15 mouse cellular contexts compared by ENCODE assay signal in genomic region chr6:143668551-143668950, GRCm38 (mm10).
"Had no signal": no experiment of that assay in that cellular context is flagged by ENCODE, and none has a peak within 500 bp of the region (broad histone marks: within the 10 kb centered on the region; RNA-seq: fewer than 3 reads in every experiment).

No protein-coding gene starts in this region.

- H3K36me3 ChIP-seq: neural tube, embryonic 12.5 days; neural tube, embryonic 13.5 days; neural tube, embryonic 15.5 days; stomach, embryonic 15.5 days had no signal

- H3K4me3 ChIP-seq: neural tube, embryonic 12.5 days; neural tube, embryonic 13.5 days; neural tube, embryonic 15.5 days; stomach, embryonic 15.5 days had no signal

- DNase-seq: retina, postnatal 1 day; right cerebral cortex, adult 18-20 months; right cerebral cortex, postnatal 25 days; right cerebral cortex, postnatal 4 days; spleen, adult 18-20 months; thymus, adult 18-20 months; thymus, adult 2 months; thymus, postnatal 14 days; thymus, postnatal 25 days; thymus, postnatal 36 days; thymus, postnatal 4 days had no signal

- H3K4me2 ChIP-seq: neural tube, embryonic 12.5 days; neural tube, embryonic 13.5 days; neural tube, embryonic 15.5 days; stomach, embryonic 15.5 days had no signal

- H3K9me3 ChIP-seq: neural tube, embryonic 13.5 days; neural tube, embryonic 15.5 days; stomach, embryonic 15.5 days had no signal

- H3K4me1 ChIP-seq: neural tube, embryonic 12.5 days; neural tube, embryonic 13.5 days; neural tube, embryonic 15.5 days; stomach, embryonic 15.5 days had no signal

- H3K27me3 ChIP-seq: neural tube, embryonic 12.5 days; neural tube, embryonic 13.5 days; neural tube, embryonic 15.5 days; stomach, embryonic 15.5 days had no signal

- H3K27ac ChIP-seq: neural tube, embryonic 12.5 days; neural tube, embryonic 13.5 days; neural tube, embryonic 15.5 days; stomach, embryonic 15.5 days had no signal

- H3K9ac ChIP-seq: neural tube, embryonic 12.5 days; neural tube, embryonic 13.5 days; neural tube, embryonic 15.5 days; stomach, embryonic 15.5 days had no signal
